ENCODE assay signal across 8 mouse cellular contexts in genomic region chr2:110017616-110018505, GRCm38 (mm10). TPM values are rescaled to one million over a fixed set of nuclear protein-coding genes. Genes with fewer than 3 reads are reported as not detected.
DNase-seq lines count a peak whose midpoint lies in the region; ATAC-seq and TF ChIP-seq lines count a peak whose summit lies in the region.

Gene Ccdc34 (plus strand): TSS chr2:110017817.

- H3K9ac ChIP-seq in ES-E14 (ENCODE audit: insufficient read depth, low read depth, low read length, poor library complexity, severe bottlenecking), result peak within 1 kb of the TSS; percentile 89
- H3K9ac ChIP-seq in forebrain, embryonic 16.5 days (replicated peaks; ENCODE audit: low read depth, low read length), result peak within 1 kb of the TSS; percentile 95
- H3K9ac ChIP-seq in lung, embryonic 15.5 days, result peak within 1 kb of the TSS; percentile 85

- ATAC-seq in forebrain, embryonic 16.5 days, result peak; percentile 100
- peak; percentile 100 for ATAC-seq in lung, embryonic 15.5 days (ENCODE audit: borderline replicate concordance, extremely low read depth, low FRiP score, low TSS enrichment)

- peak within 1 kb of the TSS; percentile 69 for H3K4me2 ChIP-seq in forebrain, embryonic 16.5 days (ENCODE audit: low read length)
- peak within 1 kb of the TSS; percentile 68 for H3K4me2 ChIP-seq in lung, embryonic 15.5 days

- in situ Hi-C loops in ES-E14 (cut with MboI; ENCODE audit: low sequenced_read_pairs in 2 of 2, unreplicated experiment in 2 of 2), result no loop called here

- peak within 1 kb of the TSS; percentile 82 to 88 for H3K4me3 ChIP-seq in ES-E14 (ENCODE audit: insufficient read depth in 1 of 2, low read depth in 1 of 2, low read length in 2 of 2, poor library complexity in 1 of 2, severe bottlenecking in 1 of 2)
- H3K4me3 ChIP-seq in forebrain, embryonic 16.5 days (replicated peaks; ENCODE audit: low read length), result peak within 1 kb of the TSS; percentile 92
- H3K4me3 ChIP-seq in lung, embryonic 15.5 days, result peak within 1 kb of the TSS; percentile 81

- H3K27me3 ChIP-seq in forebrain, embryonic 16.5 days (replicated peaks; ENCODE audit: control insufficient read depth, insufficient read depth, low read length), result 0 out of 2 replicates have a peak, but pooled peaks cover 2% of the 10 kb centered on the region
- H3K27me3 ChIP-seq in lung, embryonic 15.5 days, result no peaks in the 10 kb centered on the region

- H3K9me3 ChIP-seq in ES-E14 (ENCODE audit: control insufficient read depth, insufficient read depth, low read depth, low read length), result no peaks in the 10 kb centered on the region
- no peaks in the 10 kb centered on the region for H3K9me3 ChIP-seq in forebrain, embryonic 16.5 days (ENCODE audit: control insufficient read depth, low read length)
- no peaks in the 10 kb centered on the region for H3K9me3 ChIP-seq in lung, embryonic 15.5 days

- WGBS in forebrain, embryonic 16.5 days, result under 1% methylated on average over 55 of the region's 55 CpGs
- WGBS in lung, embryonic 15.5 days, result under 1% methylated on average over 55 of the region's 55 CpGs

- H3K4me1 ChIP-seq in ES-E14 (ENCODE audit: control insufficient read depth in 2 of 2, insufficient read depth in 2 of 2, low read length in 2 of 2, poor library complexity in 1 of 2), result no peaks in the 10 kb centered on the region
- peaks cover 27% of the 10 kb centered on the region for H3K4me1 ChIP-seq in forebrain, embryonic 16.5 days (replicated peaks; ENCODE audit: control insufficient read depth, insufficient read depth, low read length)
- H3K4me1 ChIP-seq in lung, embryonic 15.5 days, result peaks cover 11% of the 10 kb centered on the region; the same call in 1 of the 2 replicates

- peaks cover 2% of the 10 kb centered on the region; the same call in 1 of the 2 replicates for H3K36me3 ChIP-seq in ES-E14 (ENCODE audit: control insufficient read depth, insufficient read depth, low read length, poor library complexity, severe bottlenecking)
- 0 out of 2 replicates have a peak, but pooled peaks cover 2% of the 10 kb centered on the region for H3K36me3 ChIP-seq in forebrain, embryonic 16.5 days (ENCODE audit: control insufficient read depth, insufficient read depth)
- H3K36me3 ChIP-seq in lung, embryonic 15.5 days, result peaks cover 10% of the 10 kb centered on the region

- peak within 1 kb of the TSS; percentile 33; the same call in 1 of the 2 replicates for H3K27ac ChIP-seq in ES-E14 (ENCODE audit: insufficient read depth, low read depth, low read length, poor library complexity, severe bottlenecking)
- peak within 1 kb of the TSS; percentile 81 for H3K27ac ChIP-seq in forebrain, embryonic 16.5 days (ENCODE audit: low read length)
- peak within 1 kb of the TSS; percentile 76 for H3K27ac ChIP-seq in lung, embryonic 15.5 days

- peak; percentile 90 for DNase-seq in ES-E14 (ENCODE audit: low read depth, low spot score)
- DNase-seq in cerebellum, adult 11-12 months, result peak; percentile 90
- DNase-seq in heart, postnatal 4 days, result peak; percentile 93
- DNase-seq in layer of hippocampus, adult 8-10 months (ENCODE audit: low spot score in 2 of 2), result peak; percentile 86 to 89
- DNase-seq in ovary, adult 18-20 months (ENCODE audit: low spot score), result peak; percentile 85
- DNase-seq in thymus, postnatal 0 days (ENCODE audit: low spot score), result peak; percentile 93

TF ChIP-seq in ES-E14, 5 proteins besides CTCF, POLR2A, EP300 and RAD21:
- no peak for TF ChIP-seq HCFC1 (IDR thresholded peaks at IDR 0.05; ENCODE audit: borderline replicate concordance, insufficient read depth, low read length)
- no peak for TF ChIP-seq ZC3H11A (IDR thresholded peaks at IDR 0.05; ENCODE audit: borderline replicate concordance, low read depth, low read length)

RNA-seq across cellular contexts. Expression of gene Ccdc34, which starts in this region (rescaled TPM):
- 14.5 and 15.4 TPM in 2 replicates for total RNA-seq in ES-E14 (2012; rRNA removed)
- 31.2 and 33.5 TPM in 2 replicates for polyA plus RNA-seq in forebrain, embryonic 16.5 days (2015; fragmentation: Nextera tagmentation; extraction: Ambion mirVana)
- 10 to 100 TPM; 25.8 to 27.3 TPM for total RNA-seq in heart, postnatal 4 days (2021)
- total RNA-seq in layer of hippocampus, adult 8-10 months (2022), result 10 to 100 TPM; 13.4 to 16.5 (median 15.5) TPM
- 33.1 and 36.8 TPM in 2 replicates for polyA plus RNA-seq in lung, embryonic 15.5 days (2015; fragmentation: Nextera tagmentation; extraction: Ambion mirVana)
- 40.0 and 43.0 TPM in 2 replicates for polyA plus RNA-seq in thymus, postnatal 0 days (2015; fragmentation: Nextera tagmentation; extraction: Ambion mirVana)

Comparison
In these comparisons a context has a peak if more than half of its experiments do, and no peak if none do; other contexts are left out.
1. Peak in every context shown above with its lines: DNase-seq, ATAC-seq, H3K4me3 ChIP-seq and H3K27ac ChIP-seq.